Mouse (Mus musculus): Measurements from ENCODE around the gene Rflnb.

Gene Rflnb

GRCm38 (mm10) chr11:75990965-75991835, 36.4 kb downstream of the Rflnb start:
- DNase-seq = no peak

GRCm38 (mm10) chr11:75985948-75986347, 41.6 kb downstream of the Rflnb start:
- DNase-seq = no peak

DNA sequence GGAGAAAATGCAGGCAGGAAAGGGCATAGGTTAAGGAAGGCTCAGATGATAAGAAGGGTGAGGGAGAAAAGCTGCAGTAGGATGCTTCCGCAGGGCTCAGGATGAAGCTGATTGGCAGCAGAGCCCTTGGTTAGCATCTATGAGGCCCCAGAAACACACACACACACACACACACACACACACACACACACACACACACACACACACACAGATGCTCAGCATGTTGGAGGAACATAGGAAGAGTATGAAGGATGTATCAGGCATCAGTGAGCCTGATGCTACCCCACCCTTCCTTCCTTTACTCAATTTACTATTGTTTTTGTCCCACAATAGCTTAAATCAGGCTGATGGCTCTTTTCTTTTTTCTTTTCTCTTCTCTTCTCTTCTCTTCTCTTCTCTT, 43.0 kb downstream of the Rflnb start:
- DNase-seq = no peak

- DNase-seq = no peak
Measured at GRCm38 (mm10) chr11:75983194-75983593, 44.4 kb downstream of the Rflnb start.

DNA sequence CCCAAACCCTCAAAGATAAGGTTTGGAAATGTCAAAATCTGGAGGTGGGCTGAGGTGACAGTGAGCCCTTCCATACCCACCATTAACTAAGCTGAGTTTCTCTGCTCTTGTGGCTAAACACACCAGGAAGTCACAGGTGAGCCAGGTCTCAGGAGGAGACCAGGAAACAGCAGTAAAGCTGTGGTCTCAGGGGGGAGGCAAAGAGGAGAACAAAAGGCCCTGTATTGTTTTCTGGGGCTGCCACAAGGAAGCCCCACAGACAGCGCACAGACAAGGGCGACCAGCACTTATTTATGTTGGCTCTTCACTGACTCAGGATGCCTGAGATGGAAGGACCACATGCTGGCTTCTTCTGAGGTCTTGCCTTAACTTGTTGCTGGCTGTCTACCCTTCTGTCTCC, 47.2 kb downstream of the Rflnb start:
- DNase-seq = no peak

DNA sequence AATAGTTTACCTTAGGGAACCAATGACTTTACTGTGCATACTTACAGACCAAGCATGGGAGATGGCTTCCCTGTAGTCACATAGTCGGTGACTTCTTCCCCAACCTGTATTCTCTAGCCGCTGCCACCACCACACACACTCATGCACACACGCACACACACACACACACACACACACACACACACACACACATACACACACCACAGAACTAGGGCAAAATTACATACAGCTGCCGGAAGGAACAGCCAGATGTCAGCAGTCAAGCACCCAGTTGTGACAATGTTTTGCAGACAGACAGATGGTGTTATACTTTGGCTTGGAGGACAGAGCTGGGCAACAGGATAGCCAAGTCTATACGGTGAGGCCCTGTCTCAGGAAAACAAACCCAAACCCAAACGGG, 49.5 kb downstream of the Rflnb start:
- DNase-seq = no peak

GRCm38 (mm10) chr11:75976748-75977147, 50.8 kb downstream of the Rflnb start:
- DNase-seq = peak; percentile 13

- DNase-seq = peak; percentile 18
Measured at GRCm38 (mm10) chr11:75973988-75974387, 53.6 kb downstream of the Rflnb start.

GRCm38 (mm10) chr11:75972916-75973567, 54.5 kb downstream of the Rflnb start:
- DNase-seq = no peak

DNA sequence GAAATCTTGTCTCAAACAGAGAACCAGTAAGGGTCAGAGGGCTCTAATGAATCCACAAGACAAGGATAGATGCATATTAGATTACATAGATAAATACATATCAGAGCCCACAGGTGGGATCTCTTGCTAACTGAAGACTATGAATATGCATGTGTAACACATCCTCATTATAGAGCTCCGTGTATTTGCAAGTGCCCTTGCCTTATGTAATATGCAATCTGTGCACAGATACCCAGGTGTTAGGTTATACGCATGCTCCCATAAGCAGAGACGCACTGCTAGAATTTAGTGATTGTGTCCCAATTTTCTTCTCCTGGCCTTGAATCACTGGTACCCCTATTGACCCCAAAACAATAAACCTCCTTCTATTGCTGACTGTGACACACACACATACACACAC, 55.4 kb downstream of the Rflnb start:
- DNase-seq = no peak

DNA sequence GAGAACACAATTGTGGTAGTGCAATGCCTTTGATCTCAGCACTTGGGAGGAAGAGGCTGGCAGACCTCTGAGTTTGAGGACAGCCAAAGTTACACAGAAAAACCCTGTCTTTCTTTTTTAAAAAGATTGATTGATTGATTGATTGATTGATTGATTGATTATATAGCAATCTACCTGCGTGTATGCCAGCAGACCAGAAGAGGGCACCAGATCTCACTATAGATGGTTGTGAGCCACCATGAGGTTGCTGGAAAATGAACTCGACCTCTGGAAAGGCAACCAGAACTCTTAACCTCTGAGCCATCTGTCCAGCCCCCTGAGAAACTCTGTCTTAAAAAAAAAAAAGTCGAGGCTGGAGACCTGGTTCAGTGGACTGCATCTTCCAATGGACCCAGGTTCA, 57.0 kb downstream of the Rflnb start:
- no peak for DNase-seq

All from lung, postnatal 14 days (tissue).